Mouse (Mus musculus) kidney, adult 2 months (tissue): ENCODE measurements around the gene Thsd7a.

Experiments
- CTCF ChIP-seq: fragments of 200-500 bp; conservative IDR thresholded peaks from 2 replicates; pipeline ENCODE4 v1.5.1; 2011; ENCODE audit warnings: low read depth, mild to moderate bottlenecking, control low read depth, low read length, moderate library complexity, mixed read lengths; ENCODE audit not compliant: insufficient read depth, insufficient read length
- POLR2A ChIP-seq: fragments of 200-500 bp; IDR thresholded peaks from one replicate; pipeline ENCODE4 v1.6.1; 2011; ENCODE audit warnings: low read depth, low read length, control low read depth

- TF ChIP-seq CTCF: no peak
- no peak for TF ChIP-seq POLR2A
Observed at GRCm38 (mm10) chr6:12742791-12743190, 6.4 kb downstream of the Thsd7a start.
